Mouse (Mus musculus) left cerebral cortex, postnatal 10 days (tissue): ENCODE measurements around the gene Snap91. TPM values are rescaled to one million over a fixed set of nuclear protein-coding genes. Genes with fewer than 3 reads are reported as not detected.

Experiments
- DNase-seq, 2 experiments: peaks; one replicate each; pipeline ENCODE4 v3.0.0; 2021 to 2022; ENCODE audit warnings: low spot score in 2 of 2, mixed read lengths in 1 of 2; ENCODE audit errors: extremely low spot score in 1 of 2
- intact Hi-C: fragments of 180-260 bp; cut with DNase I; formaldehyde crosslinking; loops from one replicate; pipeline ENCODE4 v1.15.1; 2025
- total RNA-seq, 2 experiments: library from RNA; stranded (reverse); gene quantifications; 2 replicates each; pipeline ENCODE4 v1.2.3; 2021

The Snap91 gene
- total RNA-seq, 2 experiments from 2014 or later = 528 to 545 TPM

DNA sequence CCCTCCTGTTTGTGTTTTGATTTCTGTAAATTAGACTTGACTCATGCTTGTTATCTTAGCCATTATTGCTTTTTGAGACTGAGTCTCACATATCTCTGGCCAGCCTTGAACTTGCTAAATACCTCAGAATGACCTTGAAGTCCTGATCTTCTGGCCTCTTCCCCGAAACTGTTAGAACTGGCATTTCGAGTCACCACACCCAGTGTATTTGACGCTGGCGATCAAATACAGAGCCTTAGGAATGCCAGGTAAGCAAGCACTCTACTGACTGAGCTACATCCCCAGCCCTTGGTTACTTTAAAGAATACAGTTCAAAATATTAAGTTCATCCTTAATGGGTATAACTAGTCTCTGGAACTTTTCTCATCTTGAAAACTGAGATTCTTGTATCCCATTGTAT is 155.4 kb downstream of the Snap91 start:
- intact Hi-C loops = no loop called here
- DNase-seq = no peak

- no peak for DNase-seq
- intact Hi-C loops = no loop called here
Measured at GRCm38 (mm10) chr9:86720794-86721193, 159.7 kb downstream of the Snap91 start.

DNA sequence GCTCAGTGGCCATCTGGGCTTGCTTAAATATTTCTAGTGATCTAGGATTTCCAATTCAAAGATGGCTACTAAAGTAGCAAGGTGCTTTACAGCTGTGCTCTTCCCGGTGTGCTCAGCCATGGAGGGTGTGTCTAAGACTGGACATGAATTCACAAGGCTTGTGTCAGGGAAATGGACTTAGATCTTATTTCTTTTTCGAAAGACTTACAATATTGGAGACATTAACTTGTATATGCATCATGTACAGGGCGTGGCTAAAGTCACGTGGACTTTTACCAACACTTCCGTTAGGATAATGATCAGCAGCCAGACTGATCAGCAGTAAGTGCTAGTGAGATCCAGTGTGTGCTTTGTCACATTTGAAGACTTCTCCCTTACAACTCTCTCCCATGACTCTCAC is 160.2 kb downstream of the Snap91 start:
- intact Hi-C loops = no loop called here

DNA sequence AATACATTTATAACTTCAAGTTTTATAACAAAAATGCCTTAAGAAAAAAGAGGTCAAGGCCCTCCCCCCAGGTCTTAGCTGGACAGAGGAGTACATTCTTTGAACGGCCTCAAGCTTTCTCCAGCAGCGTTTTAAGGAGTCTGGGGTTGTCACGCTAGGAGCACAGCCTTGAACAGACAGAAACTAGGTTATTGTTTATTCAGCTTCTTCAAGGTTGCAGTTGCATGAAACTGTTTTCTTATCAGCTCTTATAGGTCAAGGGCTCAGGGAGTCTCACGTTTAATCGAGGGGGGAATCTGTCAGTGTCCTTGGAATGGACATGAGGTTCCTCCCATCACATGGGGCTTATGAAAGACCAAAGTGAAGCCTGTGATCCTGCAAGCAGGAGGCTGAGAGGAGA is 163.3 kb downstream of the Snap91 start:
- intact Hi-C loops = no loop called here
- DNase-seq = no peak

More for the DNA sequence above, 160.2 kb downstream of the Snap91 start:
- DNase-seq = no peak

- intact Hi-C loops = no loop called here
- DNase-seq = no peak
Measured at GRCm38 (mm10) chr9:86716540-86716939, 163.9 kb downstream of the Snap91 start.

Other genes starting within 250 kb of the Snap91 start
- 10 to 100 TPM; 76.3 to 77.7 TPM for gene Me1, start 184.7 kb downstream of the Snap91 start, total RNA-seq
- gene Prss35, start 137.0 kb downstream of the Snap91 start, total RNA-seq = 10 to 100 TPM; 11.9 to 15.4 TPM
- gene Ripply2, start 134.9 kb upstream of the Snap91 start, total RNA-seq = 1 to 10 TPM; 4.4 to 6.5 TPM
- 10 to 100 TPM; 30.3 to 32.0 TPM for gene Cyb5r4, start 141.4 kb upstream of the Snap91 start, total RNA-seq